Mouse (Mus musculus): Measurements from ENCODE around the gene Rcc2.

Rcc2 gene

GRCm38 (mm10) chr4:140747978-140748377 lies 47.6 kb downstream of the Rcc2 start:
- in situ Hi-C loops (cut with MboI, MseI): no loop called here

GRCm38 (mm10) chr4:140750328-140750727 lies 50.0 kb downstream of the Rcc2 start:
- in situ Hi-C loops (cut with MboI, MseI): no loop called here

GRCm38 (mm10) chr4:140753366-140753765 lies 53.0 kb downstream of the Rcc2 start:
- in situ Hi-C loops (cut with MboI, MseI): no loop called here

DNA sequence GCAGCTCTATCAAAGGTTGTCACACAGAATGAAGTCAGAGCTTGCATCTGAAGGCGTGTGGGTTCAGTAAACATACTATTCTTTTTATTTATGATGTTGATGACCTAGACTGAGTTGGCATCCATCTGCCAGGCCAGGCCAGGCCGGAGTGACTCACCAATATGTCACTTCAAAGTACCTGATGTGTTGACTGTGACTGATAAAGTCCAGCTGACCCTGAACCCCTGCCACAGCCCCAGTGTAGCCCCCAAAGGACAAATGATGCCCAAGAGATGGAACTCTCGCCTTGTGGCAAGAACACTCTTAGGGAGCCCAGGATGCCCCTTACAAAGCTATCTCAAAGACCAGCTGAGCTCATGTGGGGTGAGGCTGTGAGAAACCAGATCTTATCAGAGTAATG lies 55.5 kb downstream of the Rcc2 start:
- in situ Hi-C loops (cut with MboI, MseI): no loop called here

GRCm38 (mm10) chr4:140761601-140762000 lies 61.3 kb downstream of the Rcc2 start:
- in situ Hi-C loops (cut with MboI, MseI): no loop called here

DNA sequence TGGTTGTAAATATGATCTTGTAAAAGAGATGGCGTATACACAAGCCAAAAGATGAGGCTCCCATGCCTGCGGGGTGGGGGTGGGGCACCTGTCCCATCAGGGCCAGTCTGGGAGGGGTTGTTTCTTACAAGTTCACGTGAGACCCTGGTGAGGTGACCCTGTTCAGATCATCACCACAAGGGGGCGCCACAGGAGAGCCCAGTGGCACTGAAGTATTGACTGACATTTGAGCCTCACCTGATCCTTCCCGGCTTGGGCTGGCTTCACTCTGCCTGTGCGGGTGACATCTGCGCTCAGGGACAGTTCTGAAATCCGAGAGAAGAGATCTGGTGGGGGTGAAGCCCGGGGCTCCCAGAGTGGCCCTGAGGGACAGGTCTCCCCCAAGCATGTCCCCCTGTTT lies 62.8 kb downstream of the Rcc2 start:
- in situ Hi-C loops (cut with MboI, MseI): no loop called here

- in situ Hi-C loops (cut with MboI, MseI): no loop called here
Observed at GRCm38 (mm10) chr4:140765936-140766335, 65.6 kb downstream of the Rcc2 start.

GRCm38 (mm10) chr4:140768973-140769372 lies 68.6 kb downstream of the Rcc2 start:
- in situ Hi-C loops (cut with MboI, MseI): no loop called here

- in situ Hi-C loops (cut with MboI, MseI): no loop called here
Observed at GRCm38 (mm10) chr4:140770433-140770832, 70.1 kb downstream of the Rcc2 start.

DNA sequence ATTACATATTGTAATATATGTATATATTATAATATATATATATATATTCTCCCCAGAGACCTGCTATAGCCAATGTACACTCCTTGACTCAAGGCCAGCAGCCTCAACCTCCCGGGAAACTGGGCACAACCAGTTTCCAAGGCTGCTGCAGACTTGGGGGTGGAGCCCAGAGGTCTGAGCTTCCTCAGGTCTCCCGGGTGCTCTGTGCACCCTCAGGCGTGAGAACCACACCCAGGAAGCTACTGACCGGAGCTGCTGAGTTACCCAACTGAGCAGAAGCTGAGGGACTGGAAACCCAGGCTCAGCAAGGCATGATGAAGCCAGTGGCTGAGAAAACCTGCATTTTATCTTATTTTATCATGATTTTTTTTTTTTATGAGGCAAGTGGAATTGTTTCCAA lies 70.8 kb downstream of the Rcc2 start:
- in situ Hi-C loops (cut with MboI, MseI): no loop called here

Measured in regulatory T cell (primary cell).